Mouse (Mus musculus) small intestine, adult 2 months (tissue): Measurements from ENCODE around the gene Nbea. TPM values are rescaled to one million over a fixed set of nuclear protein-coding genes. Genes with fewer than 3 reads are reported as not detected.

Source experiments
- H3K27ac ChIP-seq: fragments of 200-500 bp; 2 replicates; pipeline ENCODE4 v1.5.1; 2012; ENCODE audit warnings: low read depth, low read length, control low read depth, inconsistent platforms; ENCODE audit not compliant: insufficient read depth
- H3K27me3 ChIP-seq: fragments of 200-500 bp; 2 replicates; pipeline ENCODE4 v1.6.1; 2012; ENCODE audit warnings: mild to moderate bottlenecking, moderate library complexity, low read length, inconsistent platforms; ENCODE audit not compliant: control insufficient read depth, insufficient read depth
- H3K36me3 ChIP-seq: fragments of 200-500 bp; 2 replicates; pipeline ENCODE4 v1.6.1; 2012; ENCODE audit warnings: mild to moderate bottlenecking, low read length, control low read depth, inconsistent platforms; ENCODE audit not compliant: control insufficient read depth, insufficient read depth
- H3K4me1 ChIP-seq: fragments of 200-500 bp; 2 replicates; pipeline ENCODE4 v1.6.1; 2012; ENCODE audit warnings: low read length, inconsistent platforms, mixed read lengths; ENCODE audit not compliant: control insufficient read depth, insufficient read depth, insufficient read length
- H3K4me3 ChIP-seq: fragments of 200-500 bp; 2 replicates; pipeline ENCODE4 v1.5.1; 2012; ENCODE audit warnings: low read depth, mild to moderate bottlenecking, control low read depth, inconsistent platforms, low read length, moderate library complexity
- CTCF ChIP-seq: fragments of 200-500 bp; IDR thresholded peaks from 2 replicates; pipeline ENCODE4 v1.5.1; 2012; ENCODE audit warnings: low read depth, mild to moderate bottlenecking, control low read depth, inconsistent platforms, low read length, moderate library complexity, mixed read lengths; ENCODE audit not compliant: insufficient replicate concordance, insufficient read length; ENCODE audit errors: extremely low read depth
- POLR2A ChIP-seq: fragments of 200-500 bp; IDR thresholded peaks from 2 replicates; pipeline ENCODE4 v1.6.1; 2012; ENCODE audit warnings: low read depth, mild to moderate bottlenecking, control low read depth, inconsistent platforms, low read length, moderate library complexity
- WGBS: fragments of 180-500 bp; shearing (Covaris S2); methylation state at CpG from one replicate; pipeline ENCODE4 v1.1.7; 2018; 5-methylcytosine and 5-hydroxymethylcytosine counted together
- polyA plus RNA-seq: library from polyadenylated mRNA; depleted of rRNA; stranded (reverse); fragments of >200 nt; gene quantifications from 2 replicates; pipeline ENCODE4 v1.2.3, GENCODE M21; 2012

The Nbea gene
- polyA plus RNA-seq, 1 experiment, result 2.4 TPM

GRCm38 (mm10) chr3:55590291-55590690 lies 593.2 kb downstream of the Nbea start:
- Histone ChIP-seq H3K4me1 (0 out of 2 replicates have a peak, but pooled peaks cover 3% of the 10 kb centered on the region), H3K27ac (no peak overlapping the region), H3K27me3 (no peaks in the 10 kb centered on the region), H3K36me3 (no peaks in the 10 kb centered on the region), H3K4me3 (no peak overlapping the region)
- TF ChIP-seq CTCF (no peak), POLR2A (no peak)
- 68% methylated on average over 2 of the region's 2 CpGs for WGBS

DNA sequence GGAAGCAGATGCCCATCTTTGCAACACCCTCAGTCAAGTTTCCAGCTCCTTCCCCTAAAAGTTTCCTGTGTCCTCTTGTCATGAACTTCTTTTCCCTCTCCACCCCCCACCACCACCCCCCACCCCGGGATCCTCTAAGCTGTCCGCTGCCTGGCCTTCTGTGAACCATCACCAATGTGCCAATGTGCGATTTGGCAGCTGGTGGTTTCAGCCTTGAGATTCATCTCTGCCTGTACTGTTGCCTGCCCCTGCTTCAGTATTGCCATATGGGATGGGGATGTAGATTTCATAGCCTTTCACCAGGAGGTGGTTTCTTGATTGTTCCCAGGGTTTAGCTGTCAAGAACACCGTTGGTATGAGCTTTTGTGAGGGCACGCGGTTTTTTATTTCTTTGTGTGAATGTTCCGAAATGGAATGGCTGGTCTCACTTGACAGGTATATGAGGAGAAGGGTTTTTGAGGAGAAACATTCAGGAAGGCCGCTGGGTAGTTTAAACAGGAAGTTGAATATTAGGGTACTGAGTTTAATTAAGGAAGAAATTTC lies 594.0 kb downstream of the Nbea start:
- Histone ChIP-seq H3K27ac (no peak overlapping the region), H3K27me3 (no peaks in the 10 kb centered on the region), H3K4me1 (0 out of 2 replicates have a peak, but pooled peaks cover 3% of the 10 kb centered on the region), H3K36me3 (no peaks in the 10 kb centered on the region), H3K4me3 (no peak overlapping the region)
- TF ChIP-seq CTCF, result no peak
- TF ChIP-seq POLR2A, result no peak
- WGBS, result 81% methylated on average over 8 of the region's 8 CpGs

DNA sequence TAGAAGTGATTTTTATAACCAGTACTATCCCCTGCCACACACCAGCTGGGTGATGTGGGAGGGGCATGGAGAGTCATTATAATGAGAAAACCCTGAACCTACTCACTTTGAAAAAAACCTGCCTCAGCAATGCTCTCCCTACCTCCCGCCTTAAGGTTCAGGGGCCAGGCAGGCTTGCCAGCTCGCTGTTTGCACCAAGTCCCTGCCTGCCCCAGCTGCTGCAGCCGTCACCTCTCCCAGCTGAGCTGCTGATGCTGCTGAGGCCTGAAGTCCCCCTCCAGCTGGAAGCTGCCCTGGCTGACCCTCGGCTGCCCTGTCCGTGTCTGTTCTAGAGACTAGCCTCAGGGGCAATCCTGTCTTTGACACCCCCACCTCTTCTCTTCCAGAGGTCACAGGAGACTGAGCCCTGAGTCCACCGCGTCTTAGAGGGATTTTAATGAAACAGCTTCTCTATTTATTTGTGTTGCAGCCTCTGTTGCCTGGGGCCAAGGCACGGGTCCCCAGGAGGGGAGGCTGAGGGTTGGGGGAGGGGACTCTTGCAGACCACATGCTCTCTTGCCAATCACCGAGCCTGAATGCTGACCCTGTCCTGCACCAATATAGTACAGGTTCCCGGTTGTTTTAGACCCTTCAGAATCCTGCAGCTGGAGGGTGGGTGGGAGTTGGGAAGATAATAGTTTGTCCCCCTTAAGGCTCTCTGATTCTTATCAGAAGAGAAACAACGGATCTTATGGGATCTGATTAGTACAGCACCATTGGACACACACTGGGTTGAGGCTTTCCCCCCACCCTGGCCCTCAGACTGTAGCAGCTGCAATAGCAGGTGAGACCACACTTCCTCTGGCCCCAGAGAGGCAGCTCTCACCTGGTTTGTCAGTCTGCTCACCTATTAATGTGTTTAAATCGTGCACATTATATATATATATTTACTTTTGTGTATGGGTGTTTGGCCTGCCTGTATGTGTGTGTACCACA lies 595.2 kb downstream of the Nbea start:
- 33% methylated on average over 12 of the region's 12 CpGs for WGBS
- Histone ChIP-seq H3K4me3 (no peak overlapping the region), H3K4me1 (0 out of 2 replicates have a peak, but pooled peaks cover 3% of the 10 kb centered on the region), H3K27ac (no peak overlapping the region), H3K36me3 (no peaks in the 10 kb centered on the region), H3K27me3 (no peaks in the 10 kb centered on the region)
- no peak for TF ChIP-seq POLR2A
- no peak for TF ChIP-seq CTCF

DNA sequence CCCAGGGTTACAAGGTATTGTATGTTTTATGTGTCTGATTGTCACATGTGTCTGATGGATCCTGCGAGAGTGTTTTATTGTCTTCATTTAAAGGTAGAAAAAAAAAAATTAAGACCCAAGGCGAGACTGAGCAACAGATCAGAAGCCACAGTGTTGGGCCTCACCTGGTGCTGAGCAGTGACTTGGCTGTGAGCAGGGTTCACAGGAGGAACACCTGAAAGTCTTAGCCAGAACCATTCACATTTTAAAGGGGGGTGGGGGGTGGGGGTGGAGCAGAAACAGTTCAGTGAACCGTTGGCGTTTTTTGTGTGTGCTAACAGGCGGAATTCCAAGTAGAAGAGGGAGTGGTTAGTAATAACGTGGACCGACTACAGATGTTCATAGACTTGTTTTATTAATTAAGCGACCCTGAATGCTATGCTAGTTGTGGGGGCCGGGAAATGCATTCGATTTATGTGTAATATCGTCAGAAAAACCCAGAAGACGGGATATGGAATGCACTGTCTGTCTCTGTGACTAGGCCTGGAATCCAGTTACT lies 596.0 kb downstream of the Nbea start:
- TF ChIP-seq CTCF (no peak), POLR2A (no peak)
- no peak overlapping the region for H3K4me3 ChIP-seq
- H3K27ac ChIP-seq, result no peak overlapping the region
- 0 out of 2 replicates have a peak, but pooled peaks cover 3% of the 10 kb centered on the region for H3K4me1 ChIP-seq
- no peaks in the 10 kb centered on the region for H3K27me3 ChIP-seq
- no peaks in the 10 kb centered on the region for H3K36me3 ChIP-seq
- WGBS, result 52% methylated on average over 12 of the region's 12 CpGs
